Mouse (Mus musculus) layer of hippocampus, postnatal 14 days (tissue): Measurements from ENCODE around the gene BC107364. TPM values are rescaled to one million over a fixed set of nuclear protein-coding genes. Genes with fewer than 3 reads are reported as not detected.
"Not testable (repeated sequence)": the region's sequence is repeated elsewhere in the genome, so short reads cannot be mapped to it uniquely, and the experiment has no call there.

ENCODE experiments used
- DNase-seq, 2 experiments: peaks; one replicate each; pipeline ENCODE4 v3.0.0; 2021 to 2022; ENCODE audit warnings: low spot score in 2 of 2, mixed read lengths in 1 of 2
- total RNA-seq, 2 experiments: library from RNA; stranded (reverse); gene quantifications; 2 replicates each; pipeline ENCODE4 v1.2.3; 2021

Gene BC107364
- total RNA-seq, 2 experiments from 2014 or later: not detected

DNA sequence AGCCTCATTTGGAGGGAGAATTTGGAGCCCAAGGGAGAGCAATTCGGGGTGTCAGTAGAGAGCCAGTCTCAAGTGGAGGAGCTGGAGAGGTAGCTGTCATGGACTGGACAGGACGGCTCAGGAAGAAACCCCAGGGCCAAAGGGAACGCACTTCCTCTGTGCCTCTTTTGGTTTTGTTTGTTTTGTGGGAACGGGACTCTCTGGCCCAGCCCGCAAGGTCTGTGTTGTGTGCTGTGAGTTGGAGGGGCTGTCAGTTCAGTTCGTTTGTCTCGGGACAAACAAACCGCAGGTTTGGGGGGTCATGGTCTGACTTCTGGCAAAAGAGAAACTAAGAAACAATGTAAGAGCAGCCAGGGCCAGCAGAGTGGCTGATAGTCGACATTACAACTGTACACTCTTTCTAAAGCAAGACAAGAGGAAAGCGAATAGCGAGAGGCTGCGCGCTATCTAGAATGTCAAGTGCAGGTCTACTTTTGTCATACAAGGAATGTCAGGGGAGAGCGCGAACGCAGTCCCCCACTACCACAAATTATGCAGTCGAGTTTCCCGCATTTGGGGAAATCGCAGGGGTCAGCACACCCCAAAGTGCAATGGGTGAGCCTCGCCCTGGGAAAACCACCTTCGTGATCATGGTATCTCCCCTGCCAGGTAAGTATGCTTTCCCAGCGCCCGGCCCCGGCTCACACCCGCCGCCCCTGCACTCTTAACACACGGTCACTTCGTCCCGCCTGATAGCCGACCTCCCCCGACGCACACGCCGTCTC lies 34.1 kb upstream of the BC107364 start:
- not testable (repeated sequence) for DNase-seq

GRCm38 (mm10) chr3:96485361-96485760 lies 33.3 kb upstream of the BC107364 start:
- DNase-seq: no peak

DNA sequence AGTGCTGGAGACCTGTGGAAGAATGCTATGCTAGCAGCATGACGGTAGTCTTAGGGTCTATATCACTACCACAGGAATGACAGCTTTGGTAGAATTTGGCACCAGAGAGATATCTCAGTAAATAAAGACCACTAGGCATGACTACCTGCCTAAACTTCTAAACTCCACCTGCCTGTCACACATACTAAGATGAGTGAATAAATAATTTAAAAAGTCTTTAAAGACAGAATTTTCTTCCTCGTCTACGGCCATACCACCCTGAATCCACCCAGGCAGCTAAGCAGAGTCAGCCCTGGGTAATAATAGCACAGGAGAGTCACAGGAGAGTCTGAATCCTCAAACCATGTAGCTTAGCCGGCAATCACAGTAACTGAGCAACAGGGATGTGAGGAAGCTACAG lies 32.8 kb upstream of the BC107364 start:
- no peak for DNase-seq

DNA sequence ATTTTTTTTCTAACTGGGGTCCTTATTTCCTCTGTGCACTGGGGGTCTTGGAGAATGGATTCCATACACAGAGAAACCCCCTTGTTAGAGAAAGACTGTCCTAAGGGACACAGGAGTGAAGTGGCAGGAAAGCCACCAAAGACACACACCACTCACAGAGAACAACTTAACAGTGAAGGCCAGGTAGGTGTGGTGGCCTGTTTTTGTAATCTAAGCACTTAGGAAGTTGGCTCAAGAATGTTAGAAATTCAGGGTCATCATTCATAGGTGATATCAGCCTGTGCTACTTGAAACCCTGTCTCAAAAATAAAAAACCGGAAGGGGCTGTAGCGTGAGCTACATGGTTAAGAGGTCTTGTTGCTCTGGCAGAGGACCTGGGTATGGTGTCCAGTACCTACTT lies 31.8 kb upstream of the BC107364 start:
- DNase-seq: no peak

GRCm38 (mm10) chr3:96483044-96483443 lies 30.9 kb upstream of the BC107364 start:
- DNase-seq: not testable (repeated sequence)

DNA sequence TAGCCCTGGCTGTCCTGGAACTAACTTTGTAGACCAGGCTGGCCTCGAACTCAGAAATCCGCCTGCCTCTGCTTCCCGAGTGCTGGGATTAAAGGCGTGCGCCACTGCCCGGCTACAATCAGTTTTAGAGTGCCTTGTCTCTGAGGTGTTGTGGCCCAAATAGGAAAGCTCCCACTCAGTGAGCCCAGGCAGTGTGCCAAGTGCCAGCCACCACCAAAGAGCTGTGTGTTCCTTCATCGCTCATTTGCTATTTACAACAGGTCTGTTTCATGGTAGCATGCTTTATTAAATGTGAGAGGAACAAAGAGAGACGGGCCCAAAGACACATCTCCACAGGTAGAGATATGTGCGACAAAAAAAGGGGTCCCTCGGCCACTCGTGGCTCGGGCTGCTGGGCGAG lies 30.3 kb upstream of the BC107364 start:
- no peak for DNase-seq

GRCm38 (mm10) chr3:96481856-96482255 lies 29.8 kb upstream of the BC107364 start:
- DNase-seq: no peak

- no peak for DNase-seq
Observed at GRCm38 (mm10) chr3:96480684-96481270, 28.7 kb upstream of the BC107364 start.

DNA sequence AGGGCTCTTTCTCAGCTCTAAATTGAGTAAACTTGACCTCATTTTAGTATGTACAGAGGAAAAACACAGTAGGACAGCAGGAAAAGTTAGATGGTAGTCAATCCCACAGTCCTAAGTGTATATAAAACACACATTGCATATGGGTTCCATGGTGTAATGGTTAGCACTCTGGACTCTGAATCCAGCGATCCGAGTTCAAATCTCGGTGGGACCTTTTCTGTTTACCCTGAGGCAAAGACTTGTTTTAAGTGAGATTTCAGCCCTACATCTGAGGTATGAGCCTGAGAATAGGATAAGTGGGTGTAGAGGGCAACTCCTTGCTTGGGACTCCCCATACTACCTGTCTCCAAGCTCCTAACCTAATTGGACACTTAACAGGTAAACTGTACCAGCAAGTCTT lies 27.1 kb upstream of the BC107364 start:
- DNase-seq: no peak

DNA sequence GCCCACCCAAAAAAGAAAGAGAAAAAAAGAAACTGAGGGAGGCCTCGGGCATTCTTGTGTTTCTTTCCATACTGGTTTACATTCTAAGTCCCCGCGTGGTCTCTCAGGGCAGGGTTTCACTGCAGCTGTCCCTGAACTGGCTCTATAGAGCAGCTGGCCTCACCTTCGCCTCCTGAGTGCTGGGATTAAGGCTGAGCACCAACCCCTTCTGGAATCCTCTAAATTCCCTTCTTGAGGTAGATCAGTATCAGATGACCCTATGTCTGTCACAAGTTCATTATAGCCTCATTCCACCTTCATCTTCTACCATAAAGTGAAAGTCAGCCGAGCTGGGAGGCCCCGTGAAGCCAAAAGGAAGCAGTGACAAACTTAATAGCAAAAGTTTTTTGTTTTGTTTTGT lies 25.5 kb upstream of the BC107364 start:
- DNase-seq: no peak

- DNase-seq: no peak
Observed at GRCm38 (mm10) chr3:96477084-96477483, 25.0 kb upstream of the BC107364 start.

GRCm38 (mm10) chr3:96474909-96475655 lies 23.0 kb upstream of the BC107364 start:
- no peak for DNase-seq

- not testable (repeated sequence) for DNase-seq
Observed at GRCm38 (mm10) chr3:96473556-96473955, 21.4 kb upstream of the BC107364 start.

GRCm38 (mm10) chr3:96472066-96472465 lies 20.0 kb upstream of the BC107364 start:
- no peak for DNase-seq

DNA sequence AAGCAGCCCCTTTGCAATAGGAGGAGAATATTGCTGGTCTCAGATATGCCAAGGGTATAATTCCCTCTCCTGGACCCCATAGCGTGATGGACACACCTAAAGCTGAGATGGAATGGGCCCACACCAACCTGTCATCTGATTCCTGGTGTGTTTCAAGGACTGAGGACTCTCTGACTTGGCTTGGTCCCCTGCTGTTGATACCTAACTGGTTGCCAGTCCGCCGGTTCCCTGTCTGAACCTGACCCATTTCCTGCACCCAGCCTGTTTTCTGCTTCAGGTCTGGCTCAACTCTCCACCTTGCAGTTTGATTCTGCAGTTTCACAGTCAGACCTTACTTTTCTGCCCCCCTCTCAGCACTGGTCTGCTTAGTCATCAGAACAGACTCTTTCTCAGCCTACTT lies 17.5 kb upstream of the BC107364 start:
- no peak for DNase-seq

DNA sequence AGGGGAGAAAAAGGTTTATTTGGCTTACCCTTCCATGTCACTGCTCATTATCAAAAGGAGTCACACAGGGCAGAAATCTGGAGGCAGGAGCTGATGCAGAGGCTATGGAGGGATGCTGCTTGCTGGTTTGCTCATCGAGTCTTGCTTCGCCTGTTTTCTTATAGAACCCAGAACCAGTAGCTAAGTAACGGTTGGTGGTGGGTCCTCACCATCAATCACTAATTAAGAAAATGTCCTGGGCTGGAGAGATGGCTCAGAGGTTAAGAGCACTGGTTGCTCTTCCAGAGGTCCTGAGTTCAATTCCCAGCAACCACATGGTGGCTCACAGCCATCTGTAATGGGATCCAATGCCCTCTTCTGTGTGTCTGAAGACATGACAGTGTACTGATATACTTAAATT lies 16.2 kb upstream of the BC107364 start:
- DNase-seq: not testable (repeated sequence)

DNA sequence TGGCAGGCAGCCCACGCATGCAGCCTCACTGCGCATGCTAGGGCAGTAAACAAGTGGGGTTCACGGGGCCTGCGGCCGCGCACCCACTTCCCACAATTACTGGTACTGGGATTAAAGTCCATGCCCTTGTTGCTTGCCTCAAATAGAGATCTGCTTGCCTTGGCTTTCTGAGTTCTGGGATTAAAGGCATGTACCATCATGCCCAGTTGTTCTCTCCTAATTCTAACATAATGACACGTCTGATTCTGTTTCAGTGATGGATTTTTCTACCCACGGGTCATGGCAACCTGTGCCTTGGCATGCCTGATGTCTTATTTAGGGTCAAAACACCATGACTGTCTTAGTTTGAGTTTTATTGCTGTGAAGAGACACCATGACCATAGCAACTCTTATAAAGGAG lies 15.5 kb upstream of the BC107364 start:
- no peak for DNase-seq

DNA sequence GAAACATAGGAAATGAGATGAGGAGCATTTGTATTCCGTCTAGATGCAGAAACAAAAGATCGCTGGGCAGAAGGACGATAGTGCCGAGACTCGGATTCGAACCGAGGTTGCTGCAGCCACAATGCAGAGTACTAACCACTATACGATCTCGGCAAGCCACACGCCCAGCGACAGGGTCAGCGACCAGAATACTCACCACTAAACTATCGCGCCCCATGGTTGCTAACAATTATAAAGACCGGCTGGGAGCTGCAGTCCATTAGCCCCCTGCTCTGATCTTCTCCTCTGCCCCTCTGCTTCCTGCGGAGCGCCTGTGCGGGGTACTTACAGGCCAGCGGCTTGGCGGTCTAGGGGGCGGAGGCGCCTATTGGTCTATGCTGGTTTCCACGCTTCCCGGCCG lies 11.8 kb upstream of the BC107364 start:
- DNase-seq: no peak

GRCm38 (mm10) chr3:96460568-96460870 lies 8.4 kb upstream of the BC107364 start:
- DNase-seq: not testable (repeated sequence)

DNA sequence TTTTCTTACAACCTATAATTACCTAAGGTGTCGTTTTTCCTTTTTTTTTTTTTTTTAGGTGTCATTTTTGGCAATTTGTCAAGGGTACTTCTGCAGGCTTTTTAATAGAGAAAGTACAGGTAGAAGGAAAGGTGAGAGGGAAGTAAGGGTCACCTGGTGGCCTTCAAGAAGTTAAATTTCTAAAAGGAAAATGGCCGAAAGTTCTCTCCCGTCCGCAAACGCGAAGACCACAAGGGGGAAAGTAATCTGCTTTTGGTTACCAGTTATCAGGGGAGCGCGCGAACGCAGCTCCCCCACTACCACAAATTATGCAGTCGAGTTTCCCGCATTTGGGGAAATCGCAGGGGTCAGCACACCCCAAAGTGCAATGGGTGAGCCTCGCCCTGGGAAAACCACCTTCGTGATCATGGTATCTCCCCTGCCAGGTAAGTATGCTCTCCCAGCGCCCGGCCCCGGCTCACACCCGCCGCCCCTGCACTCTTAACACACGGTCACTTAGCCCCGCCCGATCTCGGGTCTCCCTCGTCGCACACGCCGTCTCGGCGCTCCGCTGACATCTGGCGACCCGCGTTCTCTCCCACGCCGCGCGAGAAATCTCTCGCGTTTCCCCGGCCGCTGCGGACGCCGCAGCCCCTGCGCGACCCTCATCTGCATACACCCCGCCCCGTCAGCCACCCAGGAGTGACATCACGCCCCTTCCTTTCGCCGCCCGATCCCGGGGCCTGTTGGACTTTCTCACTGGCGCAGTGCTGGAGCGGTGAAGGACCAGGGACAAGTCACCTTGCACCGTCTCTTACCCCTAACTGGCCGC lies 7.9 kb upstream of the BC107364 start:
- DNase-seq: not testable (repeated sequence)

- not testable (repeated sequence) for DNase-seq
Observed at GRCm38 (mm10) chr3:96458886-96459439, 6.9 kb upstream of the BC107364 start.
